Mouse (Mus musculus): ENCODE results near the gene Mcidas. TPM values are rescaled to one million over a fixed set of nuclear protein-coding genes. Genes with fewer than 3 reads are reported as not detected.
"Not testable (repeated sequence)": the region's sequence is repeated elsewhere in the genome, so short reads cannot be mapped to it uniquely, and the experiment has no call there.

Gene Mcidas
- total and polyA plus RNA-seq, 3 experiments = not detected

GRCm38 (mm10) chr13:113013174-113013953 is 19.7 kb downstream of the Mcidas start:
- DNase-seq = not testable (repeated sequence)

- DNase-seq = no peak
Observed at GRCm38 (mm10) chr13:113021521-113021920, 27.9 kb downstream of the Mcidas start.

GRCm38 (mm10) chr13:113022467-113022866 is 28.8 kb downstream of the Mcidas start:
- no peak for DNase-seq

GRCm38 (mm10) chr13:113023274-113024143 is 29.9 kb downstream of the Mcidas start:
- DNase-seq = no peak

GRCm38 (mm10) chr13:113031351-113031750 is 37.7 kb downstream of the Mcidas start:
- no peak for DNase-seq

GRCm38 (mm10) chr13:113031792-113032571 is 38.3 kb downstream of the Mcidas start:
- peak; percentile 37 for DNase-seq

- no peak for DNase-seq
Observed at GRCm38 (mm10) chr13:113032831-113033230, 39.2 kb downstream of the Mcidas start.

- no peak for DNase-seq
Observed at GRCm38 (mm10) chr13:113034271-113034886, 40.7 kb downstream of the Mcidas start.

GRCm38 (mm10) chr13:113034950-113035421 is 41.3 kb downstream of the Mcidas start, which contains the start of gene Cdc20b:
Gene Cdc20b (plus strand): TSS chr13:113035111.
- peak; percentile 76 for DNase-seq

- peak; percentile 82 for DNase-seq
Observed at GRCm38 (mm10) chr13:113035852-113036251, 42.2 kb downstream of the Mcidas start.

- peak; percentile 35 for DNase-seq
Observed at GRCm38 (mm10) chr13:113044876-113045275, 51.2 kb downstream of the Mcidas start.

- no peak for DNase-seq
Observed at GRCm38 (mm10) chr13:113045458-113046110, 51.9 kb downstream of the Mcidas start.

GRCm38 (mm10) chr13:113046211-113046883 is 52.7 kb downstream of the Mcidas start, which contains the start of gene Gpx8:
Gene Gpx8 (minus strand): TSS chr13:113046410.
- peak; percentile 73 for DNase-seq

- DNase-seq = no peak
Observed at GRCm38 (mm10) chr13:113047018-113047417, 53.4 kb downstream of the Mcidas start.

GRCm38 (mm10) chr13:113047647-113048046 is 54.0 kb downstream of the Mcidas start:
- no peak for DNase-seq

Small RNAs within 50 kb of the gene (microRNA-seq; reads per million reads assigned to microRNA genes)
- gene Mir449a (67.0 to 80.2 reads per million in 2 experiments), gene Mir449b (0 reads per million in 2 experiments), gene Mir449c (0 reads per million in 2 experiments)

Other genes starting within 250 kb of the Mcidas start
- gene Plpp1, start 193.1 kb upstream of the Mcidas start, total RNA-seq (2021) = 100 to 1,000 TPM; 214 to 281 TPM
- gene Plpp1, start 193.1 kb upstream of the Mcidas start, polyA plus RNA-seq (2012; rRNA removed) = 213 and 226 TPM in 2 replicates
- 10 to 100 TPM; 41.2 to 46.2 TPM for gene Mtrex, start 66.4 kb upstream of the Mcidas start, total RNA-seq (2021)
- gene Mtrex, start 66.4 kb upstream of the Mcidas start, polyA plus RNA-seq (2012; rRNA removed) = 1.3 and 1.4 TPM in 2 replicates
- 10 to 100 TPM; 17.7 to 19.4 TPM for gene Dhx29, start 66.4 kb upstream of the Mcidas start, total RNA-seq (2021)
- 1.1 and 1.4 TPM in 2 replicates for gene Dhx29, start 66.4 kb upstream of the Mcidas start, polyA plus RNA-seq (2012; rRNA removed)
- under 1 TPM; 0.55 TPM for gene Ccno, start 6.0 kb upstream of the Mcidas start, total RNA-seq (2021)
- gene Ccno, start 6.0 kb upstream of the Mcidas start, polyA plus RNA-seq (2012; rRNA removed) = 1.7 and 2.5 TPM in 2 replicates
- not detected for gene Cdc20b, start 41.3 kb downstream of the Mcidas start, total RNA-seq (2021)
- gene Cdc20b, start 41.3 kb downstream of the Mcidas start, polyA plus RNA-seq (2012; rRNA removed) = not detected in 2 replicates
- gene Gpx8, start 52.6 kb downstream of the Mcidas start, total RNA-seq (2021) = 100 to 1,000 TPM in 1 of 2 experiments, 10 to 100 TPM in 1; 89.7 to 157 TPM
- 2.0 and 2.2 TPM in 2 replicates for gene Gpx8, start 52.6 kb downstream of the Mcidas start, polyA plus RNA-seq (2012; rRNA removed)
- under 1 TPM; 0.46 to 0.59 TPM for gene Gzma, start 107.1 kb downstream of the Mcidas start, total RNA-seq (2021)
- 0.24 TPM in 1 of 2 replicates, not detected in the other for gene Gzma, start 107.1 kb downstream of the Mcidas start, polyA plus RNA-seq (2012; rRNA removed)
- 10 to 100 TPM in 1 of 2 experiments, 1 to 10 TPM in 1; 8.2 to 12.8 TPM for gene Esm1, start 215.8 kb downstream of the Mcidas start, total RNA-seq (2021)
- 5.4 and 9.6 TPM in 2 replicates for gene Esm1, start 215.8 kb downstream of the Mcidas start, polyA plus RNA-seq (2012; rRNA removed)
- gene Gzmk, start 232.1 kb downstream of the Mcidas start, total RNA-seq (2021) = not detected
- gene Gzmk, start 232.1 kb downstream of the Mcidas start, polyA plus RNA-seq (2012; rRNA removed) = not detected in 2 replicates